Mouse (Mus musculus) common myeloid progenitor, adult 5-6 weeks (primary cell): ENCODE results near the gene Thsd4. TPM values are rescaled to one million over a fixed set of nuclear protein-coding genes. Genes with fewer than 3 reads are reported as not detected.

Experiments used
- ATAC-seq: replicated peaks from 2 replicates; pipeline ENCODE4 v1.8.0; 2016; ENCODE audit warnings: low read depth, mild to moderate bottlenecking, moderate TSS enrichment, inconsistent platforms; ENCODE audit not compliant: poor library complexity, severe bottlenecking
- total RNA-seq: library from RNA; stranded (forward); fragments of 200-1000, 187-1606 nt; gene quantifications from 2 replicates; pipeline ENCODE4 v1.2.3, GENCODE M21; 2017

The Thsd4 gene
- total RNA-seq, 1 experiment from 2014 or later: 0.32 TPM

- ATAC-seq: no peak
Measured at GRCm38 (mm10) chr9:60053117-60053516, 468.7 kb downstream of the Thsd4 start.

- no peak for ATAC-seq
Measured at GRCm38 (mm10) chr9:60052415-60052814, 469.4 kb downstream of the Thsd4 start.

- ATAC-seq: no peak
Measured at GRCm38 (mm10) chr9:60043175-60043574, 478.7 kb downstream of the Thsd4 start.

GRCm38 (mm10) chr9:60034883-60035282, 487.0 kb downstream of the Thsd4 start:
- ATAC-seq: no peak

- no peak for ATAC-seq
Measured at GRCm38 (mm10) chr9:60027234-60027633, 494.6 kb downstream of the Thsd4 start.

- ATAC-seq: peak; percentile 62; the same call in 1 of the 2 replicates
Measured at GRCm38 (mm10) chr9:60026795-60027194, 495.1 kb downstream of the Thsd4 start.

GRCm38 (mm10) chr9:60025919-60026318, 495.9 kb downstream of the Thsd4 start:
- ATAC-seq: no peak

GRCm38 (mm10) chr9:60024971-60025370, 496.9 kb downstream of the Thsd4 start:
- no peak for ATAC-seq

- ATAC-seq: no peak
Measured at GRCm38 (mm10) chr9:60024545-60024944, 497.3 kb downstream of the Thsd4 start.

- no peak for ATAC-seq
Measured at GRCm38 (mm10) chr9:60022331-60022730, 499.5 kb downstream of the Thsd4 start.

- no peak for ATAC-seq
Measured at GRCm38 (mm10) chr9:60020444-60020843, 501.4 kb downstream of the Thsd4 start.

GRCm38 (mm10) chr9:60010285-60010684, 511.6 kb downstream of the Thsd4 start:
- ATAC-seq: no peak

GRCm38 (mm10) chr9:60008936-60009335, 512.9 kb downstream of the Thsd4 start:
- ATAC-seq: no peak

GRCm38 (mm10) chr9:60002323-60002722, 519.5 kb downstream of the Thsd4 start:
- no peak for ATAC-seq

- no peak for ATAC-seq
Measured at GRCm38 (mm10) chr9:60001444-60001843, 520.4 kb downstream of the Thsd4 start.

GRCm38 (mm10) chr9:59997725-59998124, 524.1 kb downstream of the Thsd4 start:
- no peak for ATAC-seq

GRCm38 (mm10) chr9:59991407-59991806, 530.4 kb downstream of the Thsd4 start:
- ATAC-seq: no peak

- no peak; the same call in 1 of the 2 replicates for ATAC-seq
Measured at GRCm38 (mm10) chr9:59989864-59990263, 532.0 kb downstream of the Thsd4 start.

GRCm38 (mm10) chr9:59985900-59986572, 535.8 kb downstream of the Thsd4 start:
- no peak for ATAC-seq

GRCm38 (mm10) chr9:59981116-59981515, 540.7 kb downstream of the Thsd4 start:
- ATAC-seq: no peak

GRCm38 (mm10) chr9:59971263-59971662, 550.6 kb downstream of the Thsd4 start:
- ATAC-seq: no peak

GRCm38 (mm10) chr9:59969383-59969782, 552.5 kb downstream of the Thsd4 start:
- peak; percentile 90 for ATAC-seq
